Mouse (Mus musculus) layer of hippocampus, postnatal 25 days (tissue): ENCODE measurements around the gene Fshb. TPM values are rescaled to one million over a fixed set of nuclear protein-coding genes. Genes with fewer than 3 reads are reported as not detected.

Source experiments
- DNase-seq, 2 experiments: peaks; one replicate each; pipeline ENCODE4 v3.0.0; 2022; ENCODE audit warnings: mixed read lengths in 2 of 2, low spot score in 1 of 2; ENCODE audit errors: extremely low spot score in 1 of 2
- total RNA-seq, 2 experiments: library from RNA; stranded (reverse); gene quantifications; 2 replicates each; pipeline ENCODE4 v1.2.3; 2021

Fshb gene
- total RNA-seq: not detected

DNA sequence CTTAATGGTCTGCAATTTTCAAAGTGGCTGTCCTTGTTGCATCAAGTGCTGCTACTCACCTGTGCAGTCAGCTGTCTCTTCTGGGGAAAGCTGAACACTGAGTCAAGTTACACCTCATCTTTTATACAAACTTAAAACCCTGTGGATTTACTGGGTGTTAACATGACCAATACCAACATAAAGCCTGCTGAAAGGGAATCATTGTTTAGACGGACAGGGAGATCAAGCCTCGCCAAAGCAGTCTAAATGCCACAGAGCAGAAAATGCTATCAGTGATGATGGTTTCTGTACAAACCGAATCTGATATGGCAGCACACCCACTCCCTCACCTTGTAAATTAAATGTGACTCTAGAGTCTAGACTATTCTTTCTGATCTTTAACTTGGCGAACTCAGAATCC is at the start of gene Fshb:
Fshb (minus strand) TSS at position 101 of the 400 bp plus-strand sequence.
- DNase-seq: no peak

DNA sequence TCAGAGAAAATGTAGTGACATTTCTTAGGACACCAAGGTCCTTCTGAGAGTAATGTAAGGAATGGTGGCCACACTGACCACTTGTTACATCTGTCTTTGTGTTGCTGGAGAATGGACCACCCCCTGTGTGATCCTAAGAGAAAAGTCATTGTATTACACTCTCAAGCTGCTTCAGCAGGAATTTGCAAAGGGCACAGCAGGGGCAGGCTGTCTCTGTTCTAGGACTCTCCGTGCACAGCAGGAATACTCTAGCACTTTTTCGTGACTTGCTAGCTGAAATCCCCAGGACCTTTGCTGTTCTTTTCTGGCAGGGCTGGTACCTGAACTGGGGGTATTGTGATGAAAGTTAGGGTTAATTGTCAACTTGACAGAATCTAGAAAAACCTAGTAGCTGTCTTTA is 24.8 kb upstream of the Fshb start:
- no peak for DNase-seq

DNA sequence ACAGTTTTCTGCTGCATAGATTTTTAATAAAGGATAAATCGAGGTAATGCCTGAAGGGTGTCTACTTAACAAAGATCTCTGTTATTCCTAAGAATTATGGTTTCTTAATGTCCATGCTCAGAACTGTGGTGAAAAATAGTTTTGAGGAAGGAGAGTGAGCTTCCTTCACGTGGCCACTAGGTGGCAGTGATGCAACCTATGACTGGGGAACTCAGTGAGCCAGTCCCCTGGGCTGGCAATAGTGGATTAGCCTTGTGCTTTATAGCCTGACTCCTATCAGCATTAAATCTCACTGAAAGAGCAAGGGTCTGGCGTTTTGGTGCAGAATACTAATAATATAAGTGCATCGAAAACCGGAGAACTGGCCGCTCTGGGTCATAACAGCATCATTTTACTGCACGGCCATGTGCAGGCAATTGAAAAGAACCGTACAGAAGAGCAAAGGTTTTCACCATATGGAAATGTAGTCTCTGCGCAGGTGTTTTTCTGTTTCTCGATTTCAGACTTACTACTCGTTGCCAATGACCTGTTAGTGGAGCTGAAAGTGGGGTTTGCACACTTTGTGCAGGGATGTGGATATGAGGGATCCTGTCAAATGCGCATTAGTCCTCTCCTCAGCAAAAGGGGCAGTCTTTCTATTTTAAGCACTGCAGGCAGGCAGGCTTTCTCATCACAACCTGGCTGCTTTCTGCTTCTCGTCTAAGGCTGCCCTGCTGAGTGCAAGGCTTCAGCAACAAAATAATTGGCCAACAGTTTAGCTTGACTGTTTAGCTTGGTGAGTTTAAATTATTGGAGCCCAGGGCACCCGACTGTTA is 23.8 kb upstream of the Fshb start:
- peak in 1 of 2 experiments; percentile 26 for DNase-seq

DNA sequence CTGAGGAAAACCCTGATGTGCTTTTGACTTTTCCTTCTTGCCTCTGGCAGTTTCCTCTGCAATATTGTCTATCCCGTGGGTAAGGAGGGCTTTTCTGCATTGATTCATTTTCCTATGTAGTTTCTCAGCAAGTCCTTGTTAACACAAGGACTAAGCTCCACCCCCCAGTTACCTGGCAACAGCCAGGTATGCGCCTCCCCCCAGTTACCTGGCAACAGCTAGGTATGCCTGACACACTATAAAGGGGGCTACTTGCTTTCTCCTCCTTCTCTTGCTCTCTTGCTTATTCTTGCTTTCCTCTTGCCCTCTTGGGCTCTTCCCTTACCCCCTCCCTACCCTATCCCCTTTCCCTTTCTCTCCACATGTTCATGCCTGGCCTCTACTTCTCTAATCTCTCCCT is 3.8 kb upstream of the Fshb start:
- no peak for DNase-seq

DNA sequence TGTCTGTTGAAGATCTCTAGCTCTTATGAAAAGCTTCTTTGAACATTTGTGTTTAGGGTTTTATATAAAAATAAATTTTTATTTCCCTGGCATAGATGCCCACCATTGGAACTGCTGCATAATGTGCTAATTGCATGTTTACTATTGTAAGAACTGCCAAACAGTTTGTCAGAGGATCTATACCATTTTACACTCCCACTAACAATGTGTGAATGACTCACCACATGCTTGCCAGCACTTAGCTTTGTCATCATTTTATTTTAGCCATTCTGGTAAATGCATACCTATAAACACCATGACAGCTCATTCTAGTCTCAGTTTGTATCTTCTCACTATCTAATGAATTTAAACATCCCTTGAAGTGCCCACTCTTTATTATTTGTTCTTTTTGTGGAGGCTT is 13.5 kb downstream of the Fshb start:
- DNase-seq: no peak

DNA sequence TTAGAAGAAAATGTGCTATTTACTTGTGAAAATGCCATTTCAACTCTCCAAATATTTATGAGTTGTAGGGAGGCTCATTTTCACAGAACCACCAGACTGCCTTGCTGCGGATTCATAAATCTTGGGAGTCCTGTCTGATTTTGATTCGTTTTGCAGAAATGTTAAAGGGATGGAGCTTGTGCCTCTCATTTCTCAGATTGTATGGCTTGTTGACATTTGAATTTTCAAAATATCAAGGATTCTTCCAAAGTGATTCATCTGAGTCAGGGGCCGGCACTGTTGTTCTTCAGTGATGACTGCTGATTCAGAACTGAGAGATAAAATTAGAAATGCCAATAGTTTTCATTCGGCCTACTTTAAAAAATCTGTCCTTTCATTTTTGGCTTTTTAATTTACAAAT is 18.6 kb downstream of the Fshb start:
- no peak for DNase-seq

DNA sequence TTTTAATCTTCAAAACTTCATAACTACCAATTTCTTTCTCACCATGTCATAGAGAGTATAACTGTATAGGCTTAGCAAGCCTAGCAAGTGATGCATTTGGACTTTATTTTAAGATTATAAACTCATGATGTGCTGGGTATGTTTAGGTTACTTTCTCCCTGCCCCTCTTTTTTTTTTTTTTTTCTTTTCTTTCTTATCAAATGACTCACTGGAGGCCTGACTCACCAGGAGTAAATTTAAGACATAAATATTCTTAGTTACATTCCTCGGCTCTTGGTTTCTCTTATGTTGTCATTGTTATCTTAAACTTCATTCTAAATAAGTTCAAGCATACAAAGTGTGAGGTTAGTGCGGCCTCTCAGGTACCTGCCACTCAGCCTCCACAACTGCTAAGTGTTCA is 23.5 kb downstream of the Fshb start:
- no peak for DNase-seq

DNA sequence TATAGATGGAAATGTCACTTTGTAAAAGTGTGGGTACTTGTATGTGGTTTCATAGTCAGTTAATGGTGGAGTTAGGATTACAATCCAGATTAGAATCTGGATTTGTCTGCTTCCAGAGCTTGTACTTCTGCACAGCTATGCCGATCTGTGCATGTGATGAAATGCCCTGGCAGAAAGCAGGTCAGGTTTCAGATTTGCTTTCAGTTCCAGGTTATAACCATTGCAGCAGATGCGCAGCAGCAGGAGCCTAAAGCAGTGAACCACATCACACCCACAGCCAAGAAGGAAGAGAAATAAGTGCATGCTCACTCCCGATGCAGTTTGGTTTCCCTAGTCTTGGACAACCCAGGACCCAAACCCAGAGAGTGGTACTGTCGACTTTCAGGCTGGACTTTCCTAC is 34.8 kb downstream of the Fshb start:
- DNase-seq: no peak

DNA sequence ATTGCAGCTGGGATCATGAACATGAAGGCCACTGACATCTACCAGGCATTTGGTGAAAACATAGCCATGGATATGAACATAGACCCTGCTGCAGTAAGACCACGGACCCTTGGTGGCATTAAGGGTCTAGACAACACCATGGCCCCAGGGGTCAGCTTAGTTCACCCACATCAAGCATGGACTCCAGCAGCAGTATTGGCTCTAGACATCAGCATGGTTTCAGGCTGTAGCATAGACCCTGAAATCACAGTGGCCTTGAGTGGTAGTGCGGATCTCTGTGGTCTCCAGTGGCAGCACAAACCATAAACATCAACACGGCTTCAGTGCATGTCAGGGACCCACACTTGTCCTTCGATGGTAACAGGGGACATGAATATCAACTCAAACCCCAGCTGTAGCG is 36.7 kb downstream of the Fshb start:
- DNase-seq: no peak

DNA sequence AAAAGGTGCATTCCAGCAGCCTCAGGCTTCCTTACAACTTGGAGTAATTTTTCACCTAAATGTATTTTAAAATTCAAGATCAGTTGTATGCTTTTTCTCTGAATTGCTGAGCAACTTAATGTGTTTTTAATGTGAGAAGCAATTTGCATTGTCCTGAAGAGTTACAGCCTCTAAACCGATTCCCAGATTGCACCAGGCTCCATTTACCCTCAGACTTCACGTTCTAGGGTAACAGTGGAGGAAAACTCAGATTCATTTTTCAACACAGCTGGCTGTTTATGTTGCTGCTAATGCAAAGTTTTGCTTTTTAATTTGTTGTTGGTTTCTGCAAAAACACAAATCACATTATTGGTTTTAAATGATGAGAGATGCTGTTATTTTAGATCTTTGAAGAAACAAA is 40.1 kb downstream of the Fshb start:
- DNase-seq: no peak

DNA sequence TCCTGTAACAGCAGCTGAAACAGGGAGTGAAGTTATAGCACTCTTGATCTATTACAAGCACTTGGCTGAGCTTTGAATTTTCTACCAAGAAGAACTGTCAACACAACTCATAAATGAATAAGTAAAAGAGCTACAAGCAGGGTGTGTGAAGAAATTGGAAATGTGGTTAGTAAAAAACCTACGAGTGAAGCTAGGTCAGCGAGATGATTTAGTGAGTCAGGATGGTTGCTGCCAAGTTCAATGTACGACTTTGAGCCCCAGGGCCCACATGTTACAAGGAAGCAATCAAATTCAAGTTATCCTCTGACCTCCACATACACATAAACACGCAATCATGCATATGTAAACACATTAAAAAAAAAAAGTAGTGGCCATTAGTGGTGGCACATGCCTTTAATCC is 46.3 kb downstream of the Fshb start:
- no peak for DNase-seq

DNA sequence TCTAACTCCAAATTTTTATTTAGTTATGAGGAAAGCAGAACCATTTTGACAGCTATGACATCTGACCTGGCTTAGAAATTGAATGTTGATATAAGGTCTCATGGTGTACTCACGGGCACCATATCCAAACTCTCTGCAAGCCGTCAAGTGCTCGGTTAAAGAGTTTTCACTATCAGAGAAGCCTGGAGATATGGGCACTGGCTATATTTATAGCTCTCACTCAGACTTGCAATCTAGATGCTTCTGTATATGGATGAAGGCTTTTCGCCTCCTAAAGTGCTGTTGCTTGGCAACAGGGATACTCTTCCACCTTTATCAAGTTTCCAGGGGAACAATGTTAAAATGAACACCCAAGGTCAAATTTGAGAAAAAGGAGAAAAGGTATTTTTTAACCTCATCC is 47.1 kb downstream of the Fshb start:
- no peak for DNase-seq

DNA sequence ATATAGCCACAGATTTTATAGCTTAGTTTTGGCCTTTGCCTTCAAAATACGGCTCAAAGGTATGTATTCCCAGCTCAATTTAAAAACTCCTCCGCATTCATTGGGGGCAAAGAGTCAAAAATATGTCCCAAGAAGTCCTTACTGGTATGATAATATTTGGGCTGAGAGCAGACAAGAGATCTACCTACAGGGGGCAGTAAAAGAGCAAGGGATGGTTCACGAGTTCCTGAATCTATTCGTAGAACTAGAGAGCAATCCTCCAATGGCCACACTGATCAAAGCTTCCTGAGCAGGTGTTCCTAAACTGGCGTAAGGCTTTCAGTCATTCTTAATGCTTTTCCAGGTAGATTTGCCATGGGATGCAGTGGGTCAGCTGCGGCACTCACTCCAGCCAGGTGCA is 49.3 kb downstream of the Fshb start:
- DNase-seq: no peak

DNA sequence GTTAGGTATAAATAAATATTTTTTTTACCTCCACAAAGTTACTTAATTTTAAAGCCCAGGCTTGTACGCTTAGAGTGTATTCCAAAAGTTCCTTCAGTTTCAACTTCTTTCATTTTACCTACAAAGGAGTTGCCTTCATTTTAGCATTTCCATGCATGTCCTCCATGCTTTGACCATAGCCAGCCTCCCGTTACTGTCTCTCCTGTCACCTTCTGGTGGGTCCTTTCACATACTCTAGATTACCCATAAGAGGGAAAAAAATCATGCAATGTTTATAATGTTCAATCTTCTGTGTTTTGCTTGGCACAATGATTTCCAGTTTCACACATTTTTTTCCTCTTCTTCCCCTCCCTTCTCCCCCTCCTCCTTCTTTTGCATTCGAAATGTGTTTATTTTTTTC is 53.1 kb downstream of the Fshb start:
- DNase-seq: no peak

Other genes starting within 250 kb of the Fshb start
- gene Arl14ep, start 85.2 kb downstream of the Fshb start, total RNA-seq: 10 to 100 TPM; 51.5 to 53.6 TPM
- 10 to 100 TPM; 36.8 to 57.9 TPM for gene Kcna4, start 231.0 kb upstream of the Fshb start, total RNA-seq